In the genomic region with DNA sequence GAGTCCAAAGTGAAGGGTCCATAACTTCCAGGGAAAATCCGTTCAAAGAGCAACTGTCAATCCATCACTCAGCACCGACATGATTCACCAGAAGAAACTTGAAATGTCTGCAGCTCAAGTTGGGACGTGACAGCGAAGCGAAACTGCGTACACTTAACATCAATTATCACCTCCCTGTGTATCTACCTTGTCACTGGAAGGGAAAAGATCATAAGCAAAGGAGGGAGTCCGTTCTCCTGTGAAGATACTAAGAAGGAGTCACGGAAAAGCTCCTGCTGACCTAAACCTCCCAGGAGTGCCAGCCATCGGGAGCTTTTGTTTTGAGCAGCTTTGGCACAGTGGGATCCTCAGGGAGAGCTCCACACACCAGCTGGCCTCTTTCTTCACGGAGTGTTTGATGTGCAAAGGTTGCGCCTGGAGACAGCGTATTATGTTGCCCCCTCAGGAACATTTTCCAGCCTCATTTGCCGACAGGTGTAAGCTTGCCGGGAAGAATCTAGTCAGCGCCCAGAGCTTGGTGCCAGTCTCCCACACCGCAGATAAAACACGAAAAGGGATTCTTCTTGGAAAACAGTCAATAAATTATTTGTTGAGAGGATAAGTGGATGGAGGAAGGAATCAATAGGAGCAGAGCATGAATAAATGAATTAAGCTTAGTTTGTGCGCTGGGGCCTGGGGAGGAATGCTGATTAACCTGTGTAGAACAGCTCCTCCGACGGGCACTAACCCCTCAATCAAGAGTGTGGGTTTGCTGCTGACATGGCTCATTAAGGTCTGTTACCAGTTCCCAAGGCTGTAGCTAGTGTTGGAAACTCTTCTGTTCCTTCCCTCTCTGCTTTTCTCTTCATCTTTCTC, we compare ENCODE assay signal across 8 mouse cellular contexts.
DNase-seq lines count a peak whose midpoint lies in the region; ATAC-seq and TF ChIP-seq lines count a peak whose summit lies in the region.

No protein-coding gene starts in this region.

- no peaks in the 10 kb centered on the region for H3K36me3 ChIP-seq in limb, embryonic 15.5 days
- H3K36me3 ChIP-seq in stomach, embryonic 16.5 days (ENCODE audit: control insufficient read depth, insufficient read depth, low read length): no peaks in the 10 kb centered on the region

- no peak for ATAC-seq in limb, embryonic 15.5 days (ENCODE audit: insufficient number of reproducible peaks, low FRiP score, low TSS enrichment, low read depth)
- no peak for ATAC-seq in stomach, embryonic 16.5 days (ENCODE audit: insufficient read depth, low FRiP score)

- H3K27me3 ChIP-seq in limb, embryonic 15.5 days: peaks cover 14% of the 10 kb centered on the region; the same call in 1 of the 2 replicates
- no peaks in the 10 kb centered on the region for H3K27me3 ChIP-seq in stomach, embryonic 16.5 days (ENCODE audit: control insufficient read depth, insufficient read depth, low read length)

- H3K27ac ChIP-seq in embryonic fibroblast, embryonic 13.5 days (ENCODE audit: insufficient read depth, low read length): no peak overlapping the region
- peak overlapping the region; percentile 22; the same call in 1 of the 2 replicates for H3K27ac ChIP-seq in limb, embryonic 15.5 days
- H3K27ac ChIP-seq in stomach, embryonic 16.5 days (ENCODE audit: low read length): no peak overlapping the region
- no peak overlapping the region for H3K27ac ChIP-seq in left cerebral cortex, adult 2 months

- H3K9ac ChIP-seq in limb, embryonic 15.5 days: no peak overlapping the region
- H3K9ac ChIP-seq in stomach, embryonic 16.5 days (ENCODE audit: low read length): peak overlapping the region; percentile 64

- H3K4me2 ChIP-seq in limb, embryonic 15.5 days: peak overlapping the region; percentile 43
- peak overlapping the region; percentile 57 for H3K4me2 ChIP-seq in stomach, embryonic 16.5 days (ENCODE audit: low read depth, low read length)

- no peaks in the 10 kb centered on the region; the same call in 1 of the 2 replicates for H3K4me1 ChIP-seq in embryonic fibroblast, embryonic 13.5 days (ENCODE audit: control insufficient read depth, insufficient read depth, low read length)
- H3K4me1 ChIP-seq in limb, embryonic 15.5 days: peaks cover 7% of the 10 kb centered on the region
- peaks cover 5% of the 10 kb centered on the region; the same call in 1 of the 2 replicates for H3K4me1 ChIP-seq in stomach, embryonic 16.5 days (ENCODE audit: control insufficient read depth, insufficient read depth, low read length)

- DNase-seq in R1 (ENCODE audit: low read depth, low spot score): peak; percentile 26
- peak; percentile 37 for DNase-seq in brain, adult 2 months (ENCODE audit: low read depth, low spot score)
- no peak for DNase-seq in urinary bladder, postnatal 4 days (ENCODE audit: low spot score in 2 of 2)
- DNase-seq in left cerebral cortex, adult 2 months (ENCODE audit: extremely low spot score in 1 of 2, low spot score in 2 of 2): no peak
- no peak for DNase-seq in lung, postnatal 25 days (ENCODE audit: low spot score)

- no peaks in the 10 kb centered on the region for H3K9me3 ChIP-seq in limb, embryonic 15.5 days
- no peaks in the 10 kb centered on the region for H3K9me3 ChIP-seq in stomach, embryonic 16.5 days (replicated peaks; ENCODE audit: control insufficient read depth, low read length)

- no peak for TF ChIP-seq POLR2A in embryonic fibroblast, embryonic 13.5 days (IDR thresholded peaks at IDR 0.05; ENCODE audit: low read depth, low read length)

- intact Hi-C loops in left cerebral cortex, adult 2 months (cut with DNase I): no loop called here

- TF ChIP-seq CTCF in embryonic fibroblast, embryonic 13.5 days (IDR thresholded peaks at IDR 0.05; ENCODE audit: borderline replicate concordance, insufficient read depth, low read length): no peak
- no peak for TF ChIP-seq CTCF in left cerebral cortex, adult 2 months (IDR thresholded peaks at IDR 0.05)

- WGBS in limb, embryonic 15.5 days: 3% methylated on average over 20 of the region's 20 CpGs
- 8% methylated on average over 20 of the region's 20 CpGs for WGBS in stomach, embryonic 16.5 days

- peak overlapping the region; percentile 33 for H3K4me3 ChIP-seq in embryonic fibroblast, embryonic 13.5 days (ENCODE audit: insufficient read depth, low read length)
- H3K4me3 ChIP-seq in limb, embryonic 15.5 days: peak overlapping the region; percentile 26
- H3K4me3 ChIP-seq in stomach, embryonic 16.5 days (replicated peaks; ENCODE audit: low read length): peak overlapping the region; percentile 37
- no peak overlapping the region for H3K4me3 ChIP-seq in left cerebral cortex, adult 2 months

Comparison
In these comparisons a context has a peak if more than half of its experiments do, and no peak if none do; other contexts are left out.
1. DNase-seq: peak in R1 (single experiment) and brain, adult 2 months (single experiment); none in urinary bladder, postnatal 4 days (0 of 2), left cerebral cortex, adult 2 months (0 of 2) and lung, postnatal 25 days (single experiment).